Comparison of ENCODE assay signal across 23 mouse cellular contexts in genomic region chr10:25466493-25466892, GRCm38 (mm10).
DNase-seq lines count a peak whose midpoint lies in the region; ATAC-seq lines count a peak whose summit lies in the region.
"Had no signal": no experiment of that assay in that cellular context is flagged by ENCODE, and none has a peak within 500 bp of the region (broad histone marks: within the 10 kb centered on the region; RNA-seq: fewer than 3 reads in every experiment).

No protein-coding gene starts in this region.

- no peak overlapping the region for H3K4me2 ChIP-seq in embryonic facial prominence, embryonic 14.5 days (ENCODE audit: low read depth, low read length)
- H3K4me2 ChIP-seq in heart, embryonic 13.5 days = no peak overlapping the region
- H3K4me2 ChIP-seq: embryonic facial prominence, embryonic 13.5 days; hindbrain, embryonic 12.5 days had no signal

- no peaks in the 10 kb centered on the region for H3K4me1 ChIP-seq in embryonic facial prominence, embryonic 14.5 days (ENCODE audit: control insufficient read depth, insufficient read depth, low read length)
- H3K4me1 ChIP-seq in embryonic facial prominence, embryonic 10.5 days = no peaks in the 10 kb centered on the region
- peaks cover 26% of the 10 kb centered on the region for H3K4me1 ChIP-seq in heart, embryonic 13.5 days
- peaks cover 60% of the 10 kb centered on the region for H3K4me1 ChIP-seq in megakaryocyte, embryonic 14.5 days
- H3K4me1 ChIP-seq: forebrain, embryonic 10.5 days; hindbrain, embryonic 12.5 days had no signal

- DNase-seq in embryonic facial prominence, embryonic 14.5 days (ENCODE audit: low spot score) = no peak
- DNase-seq in embryonic facial prominence, embryonic 10.5 days (ENCODE audit: low spot score) = no peak
- DNase-seq in heart, adult 8-10 months (ENCODE audit: low spot score) = no peak
- DNase-seq in gastrocnemius, postnatal 10 days = no peak
- DNase-seq in lung, postnatal 14 days = no peak
- DNase-seq: adrenal gland, postnatal 10 days; B cell, adult 2 months; cerebellum, adult 11 months; cerebellum, adult 8-10 months; cerebellum, postnatal 14 days; heart, adult 2 months; heart, postnatal 4 days had no signal

- no peaks in the 10 kb centered on the region for H3K27me3 ChIP-seq in embryonic facial prominence, embryonic 14.5 days (replicated peaks; ENCODE audit: control insufficient read depth, insufficient read depth, low read length)
- H3K27me3 ChIP-seq in embryonic facial prominence, embryonic 10.5 days (replicated peaks; ENCODE audit: low read depth, poor library complexity, severe bottlenecking) = no peaks in the 10 kb centered on the region
- no peaks in the 10 kb centered on the region for H3K27me3 ChIP-seq in heart, embryonic 13.5 days (replicated peaks)
- H3K27me3 ChIP-seq in megakaryocyte, embryonic 14.5 days (replicated peaks) = no peaks in the 10 kb centered on the region
- H3K27me3 ChIP-seq: embryonic facial prominence, embryonic 13.5 days; hindbrain, embryonic 12.5 days had no signal

- H3K9me3 ChIP-seq in embryonic facial prominence, embryonic 14.5 days (ENCODE audit: control insufficient read depth, low read length) = no peaks in the 10 kb centered on the region
- no peaks in the 10 kb centered on the region for H3K9me3 ChIP-seq in embryonic facial prominence, embryonic 10.5 days
- no peaks in the 10 kb centered on the region for H3K9me3 ChIP-seq in heart, embryonic 13.5 days
- no peaks in the 10 kb centered on the region for H3K9me3 ChIP-seq in megakaryocyte, embryonic 14.5 days
- H3K9me3 ChIP-seq: embryonic facial prominence, embryonic 13.5 days; forebrain, embryonic 10.5 days; G1E; hindbrain, embryonic 12.5 days had no signal

- no peak overlapping the region for H3K9ac ChIP-seq in embryonic facial prominence, embryonic 14.5 days (ENCODE audit: low read depth, low read length)
- no peak overlapping the region for H3K9ac ChIP-seq in heart, embryonic 13.5 days
- H3K9ac ChIP-seq: embryonic facial prominence, embryonic 13.5 days; hindbrain, embryonic 12.5 days had no signal

- peaks cover 4% of the 10 kb centered on the region; the same call in 1 of the 2 replicates for H3K36me3 ChIP-seq in embryonic facial prominence, embryonic 14.5 days (ENCODE audit: control insufficient read depth, insufficient read depth, low read length)
- H3K36me3 ChIP-seq in embryonic facial prominence, embryonic 10.5 days (replicated peaks) = peaks cover 4% of the 10 kb centered on the region
- peaks cover 24% of the 10 kb centered on the region for H3K36me3 ChIP-seq in heart, embryonic 13.5 days
- peaks cover 29% of the 10 kb centered on the region for H3K36me3 ChIP-seq in megakaryocyte, embryonic 14.5 days (replicated peaks; ENCODE audit: low read length)
- H3K36me3 ChIP-seq: G1E; hindbrain, embryonic 12.5 days had no signal

- H3K27ac ChIP-seq in embryonic facial prominence, embryonic 14.5 days (replicated peaks; ENCODE audit: low read depth, low read length) = no peak overlapping the region
- H3K27ac ChIP-seq in embryonic facial prominence, embryonic 10.5 days (replicated peaks) = no peak overlapping the region
- H3K27ac ChIP-seq in heart, embryonic 13.5 days (replicated peaks) = peak overlapping the region; percentile 42
- H3K27ac ChIP-seq: embryonic facial prominence, embryonic 13.5 days; forebrain, embryonic 10.5 days; heart, adult 2 months; hindbrain, embryonic 12.5 days had no signal

- 70% methylated on average over 2 of the region's 2 CpGs for WGBS in embryonic facial prominence, embryonic 14.5 days
- 76% methylated on average over 2 of the region's 2 CpGs for WGBS in embryonic facial prominence, embryonic 10.5 days
- WGBS in heart, embryonic 13.5 days = 32% methylated on average over 2 of the region's 2 CpGs

- no peak overlapping the region for H3K4me3 ChIP-seq in embryonic facial prominence, embryonic 14.5 days (ENCODE audit: low read depth, low read length)
- H3K4me3 ChIP-seq in embryonic facial prominence, embryonic 10.5 days = no peak overlapping the region
- no peak overlapping the region for H3K4me3 ChIP-seq in heart, embryonic 13.5 days
- peak overlapping the region; percentile 66 for H3K4me3 ChIP-seq in megakaryocyte, embryonic 14.5 days (replicated peaks)
- H3K4me3 ChIP-seq: embryonic facial prominence, embryonic 13.5 days; erythroblast, embryonic 14.5 days; forebrain, embryonic 10.5 days; heart, adult 2 months; hindbrain, embryonic 12.5 days had no signal

- ATAC-seq in embryonic facial prominence, embryonic 14.5 days (ENCODE audit: low read depth) = peak; percentile 55; the same call in 1 of the 2 replicates
- no peak for ATAC-seq in heart, embryonic 13.5 days (ENCODE audit: extremely low read depth, insufficient number of reproducible peaks, low FRiP score, low TSS enrichment)
- no peak for ATAC-seq in megakaryocyte, adult 5-6 weeks (ENCODE audit: poor library complexity, severe bottlenecking)
- ATAC-seq: CD4-positive, CD25-positive, alpha-beta regulatory T cell, adult 4 months; hindbrain, embryonic 16.5 days; inflammation-experienced regulatory T-cells, adult 6 months had no signal
